ENCODE assay signal across 9 mouse cellular contexts in genomic region chr11:118428944-118429709, GRCm38 (mm10). TPM values are rescaled to one million over a fixed set of nuclear protein-coding genes. Genes with fewer than 3 reads are reported as not detected.
DNase-seq lines count a peak whose midpoint lies in the region; ATAC-seq and TF ChIP-seq lines count a peak whose summit lies in the region.
"Had no signal": no experiment of that assay in that cellular context is flagged by ENCODE, and none has a peak within 500 bp of the region (broad histone marks: within the 10 kb centered on the region; RNA-seq: fewer than 3 reads in every experiment).

No protein-coding gene starts in this region.

- H3K27me3 ChIP-seq in lung, embryonic 14.5 days (ENCODE audit: insufficient read depth, low read length) = no peaks in the 10 kb centered on the region
- no peaks in the 10 kb centered on the region; the same call in 1 of the 2 replicates for H3K27me3 ChIP-seq in neural tube, embryonic 15.5 days (replicated peaks)

- peak overlapping the region; percentile 73 for H3K27ac ChIP-seq in lung, embryonic 14.5 days (ENCODE audit: low read depth)
- H3K27ac ChIP-seq in neural tube, embryonic 15.5 days (replicated peaks) = no peak overlapping the region; the same call in 1 of the 2 replicates

- intact Hi-C loops in left cerebral cortex, postnatal 10 days (cut with DNase I) = loop anchor here (10.0 kb wide), 1 partner anchor 546 kb away; no protein-coding TSS in a partner anchor

- ATAC-seq in lung, embryonic 14.5 days (ENCODE audit: insufficient read depth) = 0 out of 2 replicates have a peak, but pooled peaks have one; percentile 8
- no peak for ATAC-seq in neural tube, embryonic 15.5 days (ENCODE audit: low FRiP score)

- H3K4me1 ChIP-seq in lung, embryonic 14.5 days (ENCODE audit: insufficient read depth) = peaks cover 33% of the 10 kb centered on the region
- H3K4me1 ChIP-seq in neural tube, embryonic 15.5 days = peaks cover 56% of the 10 kb centered on the region

- 30% methylated on average over 8 of the region's 8 CpGs for WGBS in lung, embryonic 14.5 days
- 68% methylated on average over 8 of the region's 8 CpGs for WGBS in neural tube, embryonic 15.5 days

- peak overlapping the region; percentile 39; the same call in 1 of the 2 replicates for H3K9ac ChIP-seq in lung, embryonic 14.5 days
- 0 out of 2 replicates have a peak overlapping the region, but pooled peaks have one; percentile 28 for H3K9ac ChIP-seq in neural tube, embryonic 15.5 days (replicated peaks)

- no peak for TF ChIP-seq CTCF in lung, embryonic 14.5 days (IDR thresholded peaks at IDR 0.05; ENCODE audit: low read depth)

- DNase-seq in lung, embryonic 14.5 days = peak; percentile 47
- DNase-seq in lung, postnatal 36 days = no peak
- DNase-seq in heart, adult 8-10 months (ENCODE audit: low spot score) = peak; percentile 72
- peak; percentile 52 to 68 for DNase-seq in kidney, postnatal 25 days
- no peak for DNase-seq in layer of hippocampus, postnatal 14 days (ENCODE audit: low spot score in 2 of 2)
- no peak for DNase-seq in left cerebral cortex, postnatal 10 days (ENCODE audit: extremely low spot score in 1 of 2, low spot score in 2 of 2)
- DNase-seq in cerebellum, adult 11-12 months = no peak
- DNase-seq: right cerebral cortex, adult 18-20 months had no signal

- H3K4me3 ChIP-seq in lung, embryonic 14.5 days (ENCODE audit: low read depth, low read length) = peak overlapping the region; percentile 34
- H3K4me3 ChIP-seq in neural tube, embryonic 15.5 days (replicated peaks) = peak overlapping the region; percentile 32

- peak overlapping the region; percentile 65 for H3K4me2 ChIP-seq in lung, embryonic 14.5 days
- H3K4me2 ChIP-seq in neural tube, embryonic 15.5 days = peak overlapping the region; percentile 55

- no peaks in the 10 kb centered on the region for H3K36me3 ChIP-seq in lung, embryonic 14.5 days (ENCODE audit: insufficient read depth)
- no peaks in the 10 kb centered on the region for H3K36me3 ChIP-seq in neural tube, embryonic 15.5 days

- H3K9me3 ChIP-seq in lung, embryonic 14.5 days (ENCODE audit: low read depth, low read length) = no peaks in the 10 kb centered on the region
- H3K9me3 ChIP-seq in neural tube, embryonic 15.5 days (replicated peaks) = no peaks in the 10 kb centered on the region

RNA-seq across cellular contexts. Expression of gene C1qtnf1, which starts 1.1 kb away (rescaled TPM):
- polyA plus RNA-seq in lung, embryonic 14.5 days (2014; fragmentation: Nextera tagmentation; extraction: Ambion mirVana) = 6.6 and 7.7 TPM in 2 replicates
- 10 to 100 TPM; 13.5 to 15.3 (median 13.8) TPM for total RNA-seq in heart, adult 8-10 months (2022)
- polyA plus RNA-seq in neural tube, embryonic 15.5 days (2015; fragmentation: Nextera tagmentation; extraction: Ambion mirVana) = 4.8 and 6.7 TPM in 2 replicates
- 1 to 10 TPM; 3.9 to 5.3 TPM for total RNA-seq in layer of hippocampus, postnatal 14 days (2021)
- total RNA-seq in left cerebral cortex, postnatal 10 days (2021) = 1 to 10 TPM; 5.9 to 8.8 TPM

RNA-seq across cellular contexts. Expression of gene Cant1, which starts 10.2 kb away (rescaled TPM):
- polyA plus RNA-seq in lung, embryonic 14.5 days (2014; fragmentation: Nextera tagmentation; extraction: Ambion mirVana) = 27.7 and 31.4 TPM in 2 replicates
- total RNA-seq in heart, adult 8-10 months (2022) = 10 to 100 TPM; 16.4 to 19.2 (median 16.8) TPM
- polyA plus RNA-seq in neural tube, embryonic 15.5 days (2015; fragmentation: Nextera tagmentation; extraction: Ambion mirVana) = 28.9 and 29.4 TPM in 2 replicates
- total RNA-seq in layer of hippocampus, postnatal 14 days (2021) = 10 to 100 TPM; 37.0 to 40.6 TPM
- 10 to 100 TPM; 37.5 to 37.6 TPM for total RNA-seq in left cerebral cortex, postnatal 10 days (2021)

RNA-seq across cellular contexts. Expression of gene Lgals3bp, which starts 27.2 kb away (rescaled TPM):
- polyA plus RNA-seq in lung, embryonic 14.5 days (2014; fragmentation: Nextera tagmentation; extraction: Ambion mirVana) = 2.9 and 3.8 TPM in 2 replicates
- 10 to 100 TPM; 19.7 to 25.8 (median 23.3) TPM for total RNA-seq in heart, adult 8-10 months (2022)
- polyA plus RNA-seq in neural tube, embryonic 15.5 days (2015; fragmentation: Nextera tagmentation; extraction: Ambion mirVana) = 3.6 and 20.7 TPM in 2 replicates
- 10 to 100 TPM; 11.1 to 14.4 TPM for total RNA-seq in layer of hippocampus, postnatal 14 days (2021)
- total RNA-seq in left cerebral cortex, postnatal 10 days (2021) = 10 to 100 TPM; 10.1 to 11.7 TPM

RNA-seq across cellular contexts. Expression of gene Engase, which starts 47.5 kb away (rescaled TPM):
- polyA plus RNA-seq in lung, embryonic 14.5 days (2014; fragmentation: Nextera tagmentation; extraction: Ambion mirVana) = 7.0 and 10.5 TPM in 2 replicates
- total RNA-seq in heart, adult 8-10 months (2022) = 1 to 10 TPM; 5.2 to 7.2 (median 6.6) TPM
- polyA plus RNA-seq in neural tube, embryonic 15.5 days (2015; fragmentation: Nextera tagmentation; extraction: Ambion mirVana) = 7.1 and 8.7 TPM in 2 replicates
- total RNA-seq in layer of hippocampus, postnatal 14 days (2021) = 10 to 100 TPM; 14.7 to 18.4 TPM
- 10 to 100 TPM; 11.5 to 13.9 TPM for total RNA-seq in left cerebral cortex, postnatal 10 days (2021)

Comparison
In these comparisons a context has a peak if more than half of its experiments do, and no peak if none do; other contexts are left out.
1. DNase-seq: peak in lung, embryonic 14.5 days (single experiment), heart, adult 8-10 months (single experiment) and kidney, postnatal 25 days (2 of 2); none in lung, postnatal 36 days (single experiment), layer of hippocampus, postnatal 14 days (0 of 2), left cerebral cortex, postnatal 10 days (0 of 2) and cerebellum, adult 11-12 months (single experiment).